Mouse (Mus musculus) megakaryocyte, adult 5-6 weeks (primary cell): Measurements from ENCODE around the gene Trim15. TPM values are rescaled to one million over a fixed set of nuclear protein-coding genes. Genes with fewer than 3 reads are reported as not detected.
A peak's percentile ranks its signal among the peaks of the same experiment; 100 is the strongest.
"Not testable (repeated sequence)": the region's sequence is repeated elsewhere in the genome, so short reads cannot be mapped to it uniquely, and the experiment has no call there.

Experiments
- ATAC-seq: 2 replicates; pipeline ENCODE4 v1.8.0; 2016; ENCODE audit warnings: mild to moderate bottlenecking, inconsistent platforms; ENCODE audit not compliant: poor library complexity, severe bottlenecking
- total RNA-seq, 2 experiments: library from RNA; stranded (forward) in 1 of 2; stranded (reverse) in 1 of 2; fragments of 153-499, 151-499 nt in 1 of 2; fragments of 221-1000, 200-1000 nt in 1 of 2; gene quantifications; 2 replicates each; pipeline versions ENCODE4 v1.2.3 to v1.2.4; 2015 to 2017

Gene Trim15
- total RNA-seq (2015) = not detected in 2 replicates
- total RNA-seq (2017) = not detected in 2 replicates

GRCm38 (mm10) chr17:36866719-36867527, at the start of gene Trim15:
TSS of gene Trim15 (minus strand) at chr17:36867210.
- ATAC-seq = 0 out of 2 replicates have a peak, but pooled peaks have one; percentile 24

GRCm38 (mm10) chr17:36915076-36915475, 48.1 kb upstream of the Trim15 start:
- ATAC-seq = 0 out of 2 replicates have a peak, but pooled peaks have one; percentile 56

- peak; percentile 77 for ATAC-seq
Observed at GRCm38 (mm10) chr17:36914108-36914507, 47.1 kb upstream of the Trim15 start.

- no peak for ATAC-seq
Observed at GRCm38 (mm10) chr17:36912031-36912430, 45.0 kb upstream of the Trim15 start.

- ATAC-seq = no peak
Observed at GRCm38 (mm10) chr17:36909802-36910201, 42.8 kb upstream of the Trim15 start.

- ATAC-seq = no peak
Observed at GRCm38 (mm10) chr17:36908235-36908634, 41.2 kb upstream of the Trim15 start.

GRCm38 (mm10) chr17:36903651-36904050, 36.6 kb upstream of the Trim15 start:
- no peak for ATAC-seq

- no peak for ATAC-seq
Observed at GRCm38 (mm10) chr17:36900691-36901090, 33.7 kb upstream of the Trim15 start.

- no peak for ATAC-seq
Observed at GRCm38 (mm10) chr17:36900001-36900400, 33.0 kb upstream of the Trim15 start.

GRCm38 (mm10) chr17:36899376-36899775, 32.4 kb upstream of the Trim15 start:
- ATAC-seq = no peak

GRCm38 (mm10) chr17:36897552-36898205, 30.7 kb upstream of the Trim15 start, which contains the start of gene Trim31:
TSS of gene Trim31 (plus strand) at chr17:36898118.
- no peak for ATAC-seq

- no peak for ATAC-seq
Observed at GRCm38 (mm10) chr17:36897065-36897464, 30.1 kb upstream of the Trim15 start.

- ATAC-seq = no peak
Observed at GRCm38 (mm10) chr17:36896583-36896982, 29.6 kb upstream of the Trim15 start.

GRCm38 (mm10) chr17:36893387-36893786, 26.4 kb upstream of the Trim15 start:
- no peak for ATAC-seq

GRCm38 (mm10) chr17:36892362-36892761, 25.4 kb upstream of the Trim15 start:
- peak; percentile 71 for ATAC-seq

- ATAC-seq = not testable (repeated sequence)
Observed at GRCm38 (mm10) chr17:36891496-36891895, 24.5 kb upstream of the Trim15 start.

- no peak for ATAC-seq
Observed at GRCm38 (mm10) chr17:36890073-36890903, 23.3 kb upstream of the Trim15 start, which contains the start of gene Trim40. TSS of gene Trim40 (minus strand) at chr17:36890123.

- no peak for ATAC-seq
Observed at GRCm38 (mm10) chr17:36885132-36885790, 18.3 kb upstream of the Trim15 start.

GRCm38 (mm10) chr17:36883350-36883749, 16.3 kb upstream of the Trim15 start:
- ATAC-seq = no peak

GRCm38 (mm10) chr17:36874636-36875035, 7.6 kb upstream of the Trim15 start:
- no peak for ATAC-seq
